Mouse (Mus musculus): ENCODE results near the gene Rnf41.

- no peak for TF ChIP-seq CTCF (IDR thresholded peaks at IDR 0.05; ENCODE audit: low read depth, low read length)
- no peak for TF ChIP-seq POLR2A (IDR thresholded peaks at IDR 0.05; ENCODE audit: extremely low read depth, insufficient read depth, low read length)
These were observed 13.1 kb downstream of the Rnf41 start for GRCm38 (mm10) chr10:128424604-128425003.

Data from liver, adult 2 months (tissue).